Mouse (Mus musculus) intestine, embryonic 15.5 days (tissue): Measurements from ENCODE around the gene H2-T22. TPM values are rescaled to one million over a fixed set of nuclear protein-coding genes. Genes with fewer than 3 reads are reported as not detected.

Experiments used
- polyA plus RNA-seq: library from polyadenylated mRNA; unstranded; fragments of >200 nt; fragmentation: Nextera tagmentation; extraction: Ambion mirVana; gene quantifications from 2 replicates; pipeline ENCODE4 v1.2.1, GENCODE M21; 2015

The H2-T22 gene
- polyA plus RNA-seq, 1 experiment from 2014 or later, result 13.3 TPM

Other genes with a start within 250 kb of the H2-T22 start
- 13.9 and 14.4 TPM in 2 replicates for gene Ier3, start 221.1 kb downstream of the H2-T22 start, polyA plus RNA-seq
- gene Flot1, start 219.5 kb downstream of the H2-T22 start, polyA plus RNA-seq, result 49.1 and 49.4 TPM in 2 replicates
- gene Tubb5, start 204.4 kb downstream of the H2-T22 start, polyA plus RNA-seq, result 729 and 776 TPM in 2 replicates
- 14.9 and 16.1 TPM in 2 replicates for gene Mdc1, start 201.2 kb downstream of the H2-T22 start, polyA plus RNA-seq
- 48.5 and 51.7 TPM in 2 replicates for gene Nrm, start 181.4 kb downstream of the H2-T22 start, polyA plus RNA-seq
- gene Ppp1r18, start 177.2 kb downstream of the H2-T22 start, polyA plus RNA-seq, result 19.6 TPM in 2 replicates
- gene Dhx16, start 162.9 kb downstream of the H2-T22 start, polyA plus RNA-seq, result 43.1 and 44.2 TPM in 2 replicates
- 25.5 and 31.9 TPM in 2 replicates for gene 2310061I04Rik, start 145.3 kb downstream of the H2-T22 start, polyA plus RNA-seq
- 47.2 and 47.7 TPM in 2 replicates for gene Atat1, start 132.7 kb downstream of the H2-T22 start, polyA plus RNA-seq
- 126 and 139 TPM in 2 replicates for gene Mrps18b, start 126.4 kb downstream of the H2-T22 start, polyA plus RNA-seq
- 32.4 and 32.9 TPM in 2 replicates for gene Ppp1r10, start 126.3 kb downstream of the H2-T22 start, polyA plus RNA-seq
- 91.6 and 99.9 TPM in 2 replicates for gene Abcf1, start 73.0 kb downstream of the H2-T22 start, polyA plus RNA-seq
- 37.5 and 39.9 TPM in 2 replicates for gene Gnl1, start 62.9 kb downstream of the H2-T22 start, polyA plus RNA-seq
- 24.5 and 25.7 TPM in 2 replicates for gene Prr3, start 62.5 kb downstream of the H2-T22 start, polyA plus RNA-seq
- 2.0 and 2.8 TPM in 2 replicates for gene H2-T24, start 22.2 kb downstream of the H2-T22 start, polyA plus RNA-seq
- gene H2-T23, start 9.9 kb downstream of the H2-T22 start, polyA plus RNA-seq, result 9.3 and 14.2 TPM in 2 replicates
- gene Gm6034, start 214 bp upstream of the H2-T22 start, polyA plus RNA-seq, result 0.11 and 0.25 TPM in 2 replicates
- 3.3 and 3.5 TPM in 2 replicates for gene Gm11127, start 15.6 kb upstream of the H2-T22 start, polyA plus RNA-seq
- gene Gm19684, start 78.9 kb upstream of the H2-T22 start, polyA plus RNA-seq, result 0.11 TPM in 2 replicates
- 1.4 and 1.5 TPM in 2 replicates for gene Gm7030, start 86.7 kb upstream of the H2-T22 start, polyA plus RNA-seq
- 1.2 and 2.2 TPM in 2 replicates for gene Gm8909, start 125.8 kb upstream of the H2-T22 start, polyA plus RNA-seq
- 24.3 and 30.1 TPM in 2 replicates for gene H2-T3, start 147.5 kb upstream of the H2-T22 start, polyA plus RNA-seq
- gene Rpp21, start 215.3 kb upstream of the H2-T22 start, polyA plus RNA-seq, result 124 and 141 TPM in 2 replicates
- gene Trim39, start 229.5 kb upstream of the H2-T22 start, polyA plus RNA-seq, result 12.5 and 13.6 TPM in 2 replicates
- not detected in 2 replicates for gene H2-M10.2, start 243.7 kb upstream of the H2-T22 start, polyA plus RNA-seq